Mouse (Mus musculus) heart, postnatal 0 days (tissue): ENCODE measurements around the gene Nudt3. TPM values are rescaled to one million over a fixed set of nuclear protein-coding genes. Genes with fewer than 3 reads are reported as not detected.

Experiments
- ATAC-seq: fragments of 200-750 bp; cut with Nextera tagmentation; 2 replicates; pipeline ENCODE4 v1.8.0; 2017; ENCODE audit warnings: low read depth, moderate number of reproducible peaks, moderate library complexity; ENCODE audit not compliant: insufficient read depth
- DNase-seq: peaks from one replicate; pipeline ENCODE4 v3.0.0-alpha.2; 2016; ENCODE audit warnings: low spot score
- H3K27ac ChIP-seq: fragments of 300-500 bp; sonication (generic); 2 replicates; pipeline ENCODE4 v1.5.1; 2014; ENCODE audit warnings: low read depth, mild to moderate bottlenecking
- H3K27me3 ChIP-seq: fragments of 300-500 bp; sonication (generic); 2 replicates; pipeline ENCODE4 v1.6.1; 2014; ENCODE audit warnings: low read length, mixed read lengths; ENCODE audit not compliant: control insufficient read depth, insufficient read depth
- H3K36me3 ChIP-seq: fragments of 300-500 bp; sonication (generic); replicated peaks from 2 replicates; pipeline ENCODE4 v1.6.1; 2014; ENCODE audit warnings: low read length, mixed read lengths; ENCODE audit not compliant: control insufficient read depth, insufficient read depth
- H3K4me1 ChIP-seq: fragments of 300-500 bp; sonication (generic); 2 replicates; pipeline ENCODE4 v1.6.1; 2014; ENCODE audit warnings: antibody characterized with exemption; ENCODE audit not compliant: control insufficient read depth, insufficient read depth
- H3K4me2 ChIP-seq: fragments of 300-500 bp; sonication (generic); 2 replicates; pipeline ENCODE4 v1.6.1; 2014; ENCODE audit warnings: low read depth, mild to moderate bottlenecking, low read length, moderate library complexity
- H3K4me3 ChIP-seq: fragments of 300-500 bp; sonication (generic); 2 replicates; pipeline ENCODE4 v1.5.1; 2014; ENCODE audit warnings: low read depth, low read length
- H3K9ac ChIP-seq: fragments of 300-500 bp; sonication (generic); replicated peaks from 2 replicates; pipeline ENCODE4 v1.6.1; 2014; ENCODE audit warnings: low read depth, low read length, mixed read lengths
- H3K9me3 ChIP-seq: fragments of 300-500 bp; sonication (generic); replicated peaks from 2 replicates; pipeline ENCODE4 v1.6.1; 2016; ENCODE audit warnings: low read length; ENCODE audit not compliant: control insufficient read depth
- CTCF ChIP-seq: IDR thresholded peaks from 2 replicates; pipeline ENCODE4 v1.5.1; 2016; ENCODE audit warnings: antibody characterized with exemption, control low read depth, low read depth
- EP300 ChIP-seq: IDR thresholded peaks from 2 replicates; pipeline ENCODE4 v1.6.1; 2016; ENCODE audit warnings: antibody characterized with exemption, low read depth
- WGBS: fragments of 180-500 bp; shearing (Covaris S2); extraction: QIAGEN DNeasy Blood & Tissue Kit; methylation state at CpG from one replicate; pipeline ENCODE4 v1.1.7; 2014; 5-methylcytosine and 5-hydroxymethylcytosine counted together
- polyA plus RNA-seq: library from polyadenylated mRNA; unstranded; fragments of >200 nt; fragmentation: Nextera tagmentation; extraction: Ambion mirVana; gene quantifications from 2 replicates; pipeline ENCODE4 v1.2.1, GENCODE M21; 2015
- total RNA-seq: library from RNA; depleted of rRNA; stranded (reverse); fragments of >200 nt; gene quantifications from 2 replicates; pipeline ENCODE4 v1.2.3, GENCODE M21; 2014; ENCODE audit warnings: low replicate concordance

The Nudt3 gene
- total and polyA plus RNA-seq, 2 experiments from 2014 or later = 140 to 184 TPM

DNA sequence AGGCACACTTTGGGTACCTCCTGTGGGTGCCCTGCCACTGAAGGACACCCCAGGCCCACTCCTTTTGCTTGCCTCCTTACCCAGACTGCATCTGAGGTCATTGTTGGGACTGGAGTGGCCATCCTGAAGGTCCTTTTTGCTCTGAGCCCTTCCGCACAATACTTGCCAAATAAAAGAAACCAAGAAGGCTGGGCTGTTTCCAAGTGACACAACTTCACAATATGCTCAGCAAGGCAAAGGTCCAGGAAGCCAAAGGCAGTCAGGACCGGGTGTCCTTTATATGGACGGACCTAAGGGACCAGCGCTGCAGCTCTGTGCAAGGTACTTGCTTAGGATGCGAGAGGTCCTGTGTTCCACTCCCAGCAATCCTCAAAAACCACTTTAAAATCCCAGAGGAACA lies 55.1 kb downstream of the Nudt3 start:
- H3K4me1 ChIP-seq = no peaks in the 10 kb centered on the region; the same call in 1 of the 2 replicates
- DNase-seq (no peak), ATAC-seq (no peak)
- H3K27ac ChIP-seq = no peak overlapping the region
- H3K27me3 ChIP-seq = no peaks in the 10 kb centered on the region
- 79% methylated on average over 5 of the region's 5 CpGs for WGBS
- H3K9me3 ChIP-seq = no peaks in the 10 kb centered on the region
- TF ChIP-seq CTCF = no peak
- TF ChIP-seq EP300 = no peak
- no peaks in the 10 kb centered on the region for H3K36me3 ChIP-seq
- no peak overlapping the region for H3K9ac ChIP-seq
- H3K4me2 ChIP-seq = no peak overlapping the region
- H3K4me3 ChIP-seq = no peak overlapping the region

GRCm38 (mm10) chr17:27565942-27566267 lies 57.4 kb downstream of the Nudt3 start:
- H3K36me3 ChIP-seq = no peaks in the 10 kb centered on the region
- no peaks in the 10 kb centered on the region for H3K27me3 ChIP-seq
- H3K4me2 ChIP-seq = peak overlapping the region; percentile 89
- peak overlapping the region; percentile 65 for H3K9ac ChIP-seq
- no peak for DNase-seq
- ATAC-seq = no peak; the same call in 1 of the 2 replicates
- under 1% methylated on average over 13 of the region's 13 CpGs for WGBS
- peak overlapping the region; percentile 59 for H3K4me3 ChIP-seq
- TF ChIP-seq EP300 = no peak
- no peak for TF ChIP-seq CTCF
- no peak overlapping the region for H3K27ac ChIP-seq
- H3K4me1 ChIP-seq = no peaks in the 10 kb centered on the region; the same call in 1 of the 2 replicates
- no peaks in the 10 kb centered on the region for H3K9me3 ChIP-seq

DNA sequence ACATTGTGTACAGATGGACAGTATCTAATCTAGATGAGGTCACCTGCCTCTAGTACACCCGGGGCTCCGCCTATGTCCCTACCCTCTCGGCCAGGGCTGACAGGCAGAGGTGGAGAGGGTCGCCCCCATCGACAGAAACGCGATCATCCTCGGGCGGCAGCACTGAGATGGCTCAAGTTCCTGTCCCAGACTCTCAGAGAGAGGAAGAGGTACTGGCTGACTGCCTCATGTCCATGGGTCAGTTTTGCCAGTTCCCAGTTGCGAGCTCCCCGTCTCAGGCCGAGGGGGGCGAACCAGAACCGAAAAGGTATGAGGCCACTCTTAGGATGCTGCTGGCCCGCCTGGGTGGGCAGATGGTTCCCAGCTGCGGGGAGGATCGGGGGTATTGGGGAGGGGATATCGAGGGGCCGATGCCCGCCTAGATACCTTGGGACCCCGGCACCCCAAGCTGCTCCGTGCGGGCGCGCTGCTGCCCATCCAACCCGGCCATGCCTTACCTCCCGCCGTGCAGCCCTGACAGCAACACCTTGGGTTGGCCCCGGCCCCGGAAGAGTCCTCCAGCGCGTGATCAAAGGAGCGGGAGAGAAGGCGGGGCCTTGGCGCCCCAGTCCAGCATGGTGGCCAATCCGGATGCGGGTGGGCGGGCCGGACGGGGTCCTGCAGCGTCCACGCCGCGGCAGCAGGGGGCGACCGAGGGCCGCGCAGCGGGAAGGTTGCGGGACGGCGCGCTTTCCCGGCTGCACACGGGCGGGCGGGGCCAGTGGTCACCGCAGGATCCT lies 57.9 kb downstream of the Nudt3 start, which contains the start of gene AI413582:
AI413582 (minus strand) TSS at position 594 of the 779 bp plus-strand sequence.
- Histone ChIP-seq H3K36me3 (no peaks in the 10 kb centered on the region), H3K4me1 (no peaks in the 10 kb centered on the region; the same call in 1 of the 2 replicates), H3K9ac (peak within 1 kb of the TSS; percentile 65), H3K27me3 (no peaks in the 10 kb centered on the region), H3K9me3 (no peaks in the 10 kb centered on the region), H3K4me2 (peak within 1 kb of the TSS; percentile 89), H3K4me3 (peak within 1 kb of the TSS; percentile 59), H3K27ac (peak within 1 kb of the TSS; percentile 2; the same call in 1 of the 2 replicates)
- DNase-seq = peak; percentile 90
- ATAC-seq = peak; percentile 92
- TF ChIP-seq CTCF (peak; percentile 87), EP300 (0 out of 2 replicates have a peak, but pooled peaks have one; percentile 43)
- WGBS = under 1% methylated on average over 58 of the region's 58 CpGs

DNA sequence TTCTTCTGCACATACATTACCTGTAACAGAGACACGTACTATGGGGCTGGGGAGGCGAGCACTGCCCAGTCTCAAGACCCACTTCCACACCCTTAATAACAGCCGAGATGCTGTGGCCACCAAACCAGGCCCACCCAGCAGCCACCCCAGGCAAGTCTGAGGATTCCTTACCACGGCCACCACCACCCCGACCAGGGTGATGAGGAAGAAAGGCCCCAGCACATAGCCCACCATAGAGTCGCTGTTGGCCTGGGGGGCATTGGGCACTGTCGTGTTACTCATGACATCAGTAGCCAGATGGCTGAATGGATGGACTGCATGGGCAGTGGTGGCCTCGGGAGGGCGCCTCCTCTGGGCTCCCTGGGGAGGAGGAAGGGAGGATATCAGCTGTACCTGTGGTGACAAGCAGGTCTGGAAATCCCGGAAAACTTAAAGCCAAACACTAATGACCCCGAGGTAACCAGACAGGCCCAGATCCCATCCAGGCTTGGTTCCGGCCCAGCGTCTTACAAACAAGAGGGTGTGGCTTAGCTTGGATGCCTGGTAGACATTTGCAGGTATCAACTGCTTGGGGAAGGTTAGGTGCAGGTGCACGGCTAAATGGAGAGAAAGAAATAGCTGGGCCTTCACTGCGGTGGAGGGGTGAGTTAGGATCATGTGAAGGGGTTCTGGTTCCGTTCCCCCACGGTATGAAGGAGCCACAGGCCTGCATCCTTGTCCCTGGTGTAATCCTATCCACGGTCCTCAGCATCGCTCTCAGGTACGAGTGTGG lies 58.7 kb downstream of the Nudt3 start:
- WGBS = 22% methylated on average over 20 of the region's 20 CpGs
- no peak overlapping the region for H3K27ac ChIP-seq
- ATAC-seq = no peak

GRCm38 (mm10) chr17:27563771-27564244 lies 59.5 kb downstream of the Nudt3 start:
- no peaks in the 10 kb centered on the region for H3K36me3 ChIP-seq
- H3K9ac ChIP-seq = no peak overlapping the region
- TF ChIP-seq EP300 (no peak), CTCF (no peak)
- H3K4me3 ChIP-seq = no peak overlapping the region
- ATAC-seq = no peak
- H3K4me2 ChIP-seq = no peak overlapping the region
- 62% methylated on average over 7 of the region's 7 CpGs for WGBS
- H3K27me3 ChIP-seq = no peaks in the 10 kb centered on the region
- no peaks in the 10 kb centered on the region for H3K9me3 ChIP-seq
- H3K27ac ChIP-seq = no peak overlapping the region
- DNase-seq = no peak
- H3K4me1 ChIP-seq = peaks cover 3% of the 10 kb centered on the region

More for the DNA sequence above, 58.7 kb downstream of the Nudt3 start:
- Histone ChIP-seq H3K27me3 (no peaks in the 10 kb centered on the region), H3K36me3 (no peaks in the 10 kb centered on the region), H3K9me3 (no peaks in the 10 kb centered on the region), H3K4me3 (peak overlapping the region; percentile 59), H3K4me1 (no peaks in the 10 kb centered on the region; the same call in 1 of the 2 replicates), H3K4me2 (peak overlapping the region; percentile 89), H3K9ac (peak overlapping the region; percentile 61; the same call in 1 of the 2 replicates)
- TF ChIP-seq CTCF (peak; percentile 15; the same call in 1 of the 2 replicates), EP300 (no peak)
- DNase-seq = no peak
